Mouse (Mus musculus) MEL (cell line): Measurements from ENCODE around the gene Wdr77. TPM values are rescaled to one million over a fixed set of nuclear protein-coding genes. Genes with fewer than 3 reads are reported as not detected.

Experiments used
- polyA plus RNA-seq, 2 experiments: library from polyadenylated mRNA; stranded (reverse) in 1 of 2; unstranded in 1 of 2; fragments of >175 nt in 1 of 2; fragments of >200 nt in 1 of 2; gene quantifications; 2 replicates each; pipeline versions ENCODE4 v1.2.1 to v1.2.4; 2012; ENCODE audit warnings: low replicate concordance in 2 of 2, low read depth in 1 of 2; ENCODE audit not compliant: insufficient read length in 2 of 2, insufficient read depth in 1 of 2, missing spikeins in 1 of 2
- total RNA-seq: library from RNA; depleted of rRNA; stranded (reverse); fragments of 300-350 nt; gene quantifications from 2 replicates; pipeline ENCODE4 v1.2.3, GENCODE M21; 2012; rRNA removed

Gene Wdr77
- total and polyA plus RNA-seq, 3 experiments, result 116 to 204 TPM; not detected in 1

Other genes with a start within 250 kb of the Wdr77 start
- 32.3 and 39.7 TPM in 2 replicates for gene Rap1a, start 158.0 kb upstream of the Wdr77 start, total RNA-seq
- gene Rap1a, start 158.0 kb upstream of the Wdr77 start, polyA plus RNA-seq, result 10 to 100 TPM in 1 of 2 experiments, not detected in 1; 64.5 TPM
- gene Adora3, start 88.5 kb upstream of the Wdr77 start, total RNA-seq, result 0.36 and 0.42 TPM in 2 replicates
- gene Adora3, start 88.5 kb upstream of the Wdr77 start, polyA plus RNA-seq, result under 1 TPM in 1 of 2 experiments, not detected in 1; 0.65 TPM
- gene Tmigd3, start 88.5 kb upstream of the Wdr77 start, total RNA-seq, result 0.27 and 0.39 TPM in 2 replicates
- under 1 TPM in 1 of 2 experiments, not detected in 1; 0.36 TPM for gene Tmigd3, start 88.5 kb upstream of the Wdr77 start, polyA plus RNA-seq
- gene I830077J02Rik, start 26.7 kb upstream of the Wdr77 start, total RNA-seq, result 2.8 and 5.9 TPM in 2 replicates
- gene I830077J02Rik, start 26.7 kb upstream of the Wdr77 start, polyA plus RNA-seq, result 1 to 10 TPM in 1 of 2 experiments, not detected in 1; 9.4 TPM
- 309 and 313 TPM in 2 replicates for gene Atp5f1, start 730 bp downstream of the Wdr77 start, total RNA-seq
- 100 to 1,000 TPM in 1 of 2 experiments, not detected in 1; 344 TPM for gene Atp5f1, start 730 bp downstream of the Wdr77 start, polyA plus RNA-seq
- 0.62 and 0.65 TPM in 2 replicates for gene Ovgp1, start 14.3 kb downstream of the Wdr77 start, total RNA-seq
- 1 to 10 TPM in 1 of 2 experiments, not detected in 1; 2.2 TPM for gene Ovgp1, start 14.3 kb downstream of the Wdr77 start, polyA plus RNA-seq
- gene Pifo, start 55.3 kb downstream of the Wdr77 start, total RNA-seq, result not detected in 2 replicates
- not detected for gene Pifo, start 55.3 kb downstream of the Wdr77 start, polyA plus RNA-seq
- gene Chil5, start 73.4 kb downstream of the Wdr77 start, total RNA-seq, result not detected in 2 replicates
- gene Chil5, start 73.4 kb downstream of the Wdr77 start, polyA plus RNA-seq, result not detected
- gene Chia1, start 153.9 kb downstream of the Wdr77 start, total RNA-seq, result not detected in 2 replicates
- not detected for gene Chia1, start 153.9 kb downstream of the Wdr77 start, polyA plus RNA-seq
- not detected in 2 replicates for gene Chil3, start 208.2 kb downstream of the Wdr77 start, total RNA-seq
- not detected for gene Chil3, start 208.2 kb downstream of the Wdr77 start, polyA plus RNA-seq